Mouse (Mus musculus): ENCODE measurements at regions not wholly inside any gene's neighbourhood (a gene's known extent, or its start where the extent isn't known, plus 50 kb on each side); places are given as distances from the start of the nearest gene placed in this dataset.
A peak's percentile ranks its signal among the peaks of the same experiment; 100 is the strongest.

GRCm38 (mm10) chr5:111682899-111683298 is 50.8 kb upstream of the Gm26897 start:
- TF ChIP-seq CTCF (conservative IDR thresholded peaks at IDR 0.05; ENCODE audit: low read length) (0 out of 2 replicates have a peak, but pooled peaks have one; percentile 12), POU5F1 (IDR thresholded peaks at IDR 0.05; ENCODE audit: borderline replicate concordance, low read length) (no peak)
